Mouse (Mus musculus) gastrocnemius, adult 8-10 months (tissue): ENCODE data around the gene Rassf8. TPM values are rescaled to one million over a fixed set of nuclear protein-coding genes. Genes with fewer than 3 reads are reported as not detected.

Experiments
- DNase-seq, 2 experiments: peaks; one replicate each; pipeline ENCODE4 v3.0.0; 2022; ENCODE audit warnings: low spot score in 2 of 2
- total RNA-seq, 4 experiments: library from RNA; stranded (reverse); gene quantifications; 2 replicates each; pipeline ENCODE4 v1.2.4; 2022

Rassf8 gene
- total RNA-seq, 4 experiments from 2014 or later: 24.1 to 34.3 (median 26.5) TPM

DNA sequence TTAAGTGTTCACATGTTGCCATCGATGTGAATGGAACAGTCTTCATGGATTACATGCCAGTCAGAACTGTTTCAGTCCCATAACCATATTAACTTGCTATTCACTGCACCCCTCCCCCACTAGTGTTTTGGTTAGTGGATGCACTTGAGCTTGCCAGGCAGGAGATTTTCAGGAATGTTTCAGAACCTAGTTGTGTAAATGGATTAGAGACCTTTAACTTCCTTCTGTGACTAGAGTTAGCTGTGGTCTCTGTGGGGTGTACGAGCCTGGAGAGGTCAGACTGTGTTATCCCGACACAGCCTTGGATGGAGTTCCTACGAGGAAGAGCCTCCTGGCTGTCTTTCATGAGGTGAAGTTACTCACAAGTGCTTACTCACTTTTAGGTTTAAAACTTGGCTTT is 29.7 kb downstream of the Rassf8 start:
- DNase-seq: no peak

GRCm38 (mm10) chr6:145779383-145779782 is 32.8 kb downstream of the Rassf8 start:
- no peak for DNase-seq

DNA sequence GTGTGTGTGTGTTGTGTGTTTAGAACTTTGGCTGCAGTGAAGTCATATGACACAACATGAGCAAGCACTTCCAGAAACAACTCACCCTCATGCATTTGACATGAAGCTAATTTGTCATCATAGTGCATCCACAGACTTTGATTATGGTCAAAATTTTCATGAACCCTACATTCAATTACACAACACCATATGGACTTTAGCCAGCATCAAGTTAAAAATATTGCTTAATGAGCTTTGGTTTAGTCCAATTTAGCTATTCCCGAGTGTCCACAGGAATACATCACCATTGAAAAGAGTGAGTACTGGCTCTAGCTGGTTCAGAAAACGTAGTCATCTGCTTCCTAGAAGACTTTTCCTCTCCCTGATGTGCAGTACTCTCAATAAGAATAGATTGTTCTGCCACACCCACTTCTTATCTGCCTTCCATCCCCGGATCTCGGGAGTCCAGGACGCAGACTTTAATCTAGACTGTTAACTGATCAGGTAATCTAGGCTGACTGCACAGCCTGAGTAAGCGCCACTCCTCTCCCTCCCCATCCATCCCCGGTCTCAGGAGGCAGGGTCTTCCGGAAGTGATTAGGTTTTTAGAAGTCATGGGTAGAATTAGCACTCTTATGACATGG is 33.7 kb downstream of the Rassf8 start:
- no peak for DNase-seq

DNA sequence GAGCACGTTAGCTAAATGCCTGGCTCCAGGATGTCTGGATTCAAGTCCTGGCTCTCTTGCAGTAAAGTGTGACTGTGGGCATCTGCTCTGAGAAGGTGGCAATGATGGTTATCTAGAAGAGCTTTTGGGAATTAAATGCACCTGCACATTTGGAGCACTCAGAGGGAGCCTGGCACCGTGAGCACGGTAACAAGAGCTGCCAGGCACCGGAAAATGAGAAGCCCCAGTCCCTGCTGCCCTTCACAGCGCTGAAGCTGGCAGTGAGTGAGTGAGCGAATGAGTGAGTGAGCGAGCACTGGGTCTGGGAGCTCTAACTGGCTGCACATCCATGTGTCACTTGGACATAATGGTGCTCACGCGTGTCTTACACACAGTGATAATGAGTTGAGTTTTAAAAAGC is 34.7 kb downstream of the Rassf8 start:
- DNase-seq: no peak

DNA sequence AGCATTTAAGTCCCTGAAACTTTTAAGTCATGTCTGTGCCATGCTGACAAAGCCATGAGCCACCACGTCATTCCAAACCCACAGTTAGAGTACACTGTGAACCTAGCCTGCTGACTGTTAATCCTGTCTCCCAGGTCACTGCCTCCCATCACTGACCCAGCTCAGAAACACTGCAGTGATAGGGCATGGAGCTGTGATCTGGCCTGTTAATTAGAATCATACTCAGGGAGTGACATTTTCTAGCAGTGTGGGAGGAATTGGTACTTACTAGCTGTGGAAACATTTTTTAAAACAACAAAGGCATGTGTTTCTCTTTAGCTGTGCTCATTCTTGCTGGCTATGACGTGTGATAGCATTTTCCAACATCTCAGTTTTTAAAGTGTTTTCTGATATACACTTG is 35.4 kb downstream of the Rassf8 start:
- DNase-seq: no peak

DNA sequence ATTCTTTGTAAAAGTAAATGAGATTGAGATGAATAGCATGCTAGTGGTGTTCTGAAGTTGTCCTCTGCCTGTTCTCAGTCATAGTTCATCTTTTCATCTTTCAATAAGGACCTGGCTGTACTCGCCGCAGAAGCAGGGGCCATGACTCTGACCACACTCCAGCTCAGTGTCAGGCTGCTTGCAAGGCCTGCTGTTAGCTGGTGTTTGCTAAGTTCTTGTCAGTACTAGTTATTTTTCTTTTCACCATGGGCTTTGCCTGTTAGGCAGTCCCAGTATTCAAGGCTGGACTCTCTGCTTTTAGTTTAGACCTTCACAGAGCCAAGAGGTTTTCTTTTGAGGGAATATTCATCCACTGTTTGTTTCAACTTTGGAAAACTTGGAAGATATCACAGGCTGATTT is 40.8 kb downstream of the Rassf8 start:
- no peak for DNase-seq

DNA sequence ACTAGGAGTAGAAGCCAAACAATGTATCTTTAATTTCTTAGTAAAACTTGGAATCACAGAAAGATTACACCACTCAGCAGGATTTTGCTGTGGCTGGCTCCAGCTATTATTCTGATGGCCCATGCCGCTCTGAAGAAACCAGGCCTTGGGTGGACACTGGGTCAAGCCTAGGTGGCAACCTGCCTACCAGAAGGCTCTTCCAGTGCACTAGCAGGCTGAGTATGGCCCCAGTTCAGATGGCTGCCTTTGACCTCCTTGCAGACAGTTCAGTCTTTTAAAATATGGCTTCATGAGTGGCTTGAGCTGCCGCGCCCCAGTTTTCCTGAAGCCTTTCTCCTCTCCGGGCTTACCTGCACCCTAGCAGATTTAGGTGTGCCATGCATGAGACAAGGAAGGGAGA is 43.2 kb downstream of the Rassf8 start:
- DNase-seq: no peak

GRCm38 (mm10) chr6:145792373-145792772 is 45.8 kb downstream of the Rassf8 start:
- no peak for DNase-seq

GRCm38 (mm10) chr6:145793109-145793593 is 46.6 kb downstream of the Rassf8 start:
- DNase-seq: peak in 1 of 2 experiments; percentile 37

- no peak for DNase-seq
These were observed 48.1 kb downstream of the Rassf8 start for GRCm38 (mm10) chr6:145794671-145795070.

DNA sequence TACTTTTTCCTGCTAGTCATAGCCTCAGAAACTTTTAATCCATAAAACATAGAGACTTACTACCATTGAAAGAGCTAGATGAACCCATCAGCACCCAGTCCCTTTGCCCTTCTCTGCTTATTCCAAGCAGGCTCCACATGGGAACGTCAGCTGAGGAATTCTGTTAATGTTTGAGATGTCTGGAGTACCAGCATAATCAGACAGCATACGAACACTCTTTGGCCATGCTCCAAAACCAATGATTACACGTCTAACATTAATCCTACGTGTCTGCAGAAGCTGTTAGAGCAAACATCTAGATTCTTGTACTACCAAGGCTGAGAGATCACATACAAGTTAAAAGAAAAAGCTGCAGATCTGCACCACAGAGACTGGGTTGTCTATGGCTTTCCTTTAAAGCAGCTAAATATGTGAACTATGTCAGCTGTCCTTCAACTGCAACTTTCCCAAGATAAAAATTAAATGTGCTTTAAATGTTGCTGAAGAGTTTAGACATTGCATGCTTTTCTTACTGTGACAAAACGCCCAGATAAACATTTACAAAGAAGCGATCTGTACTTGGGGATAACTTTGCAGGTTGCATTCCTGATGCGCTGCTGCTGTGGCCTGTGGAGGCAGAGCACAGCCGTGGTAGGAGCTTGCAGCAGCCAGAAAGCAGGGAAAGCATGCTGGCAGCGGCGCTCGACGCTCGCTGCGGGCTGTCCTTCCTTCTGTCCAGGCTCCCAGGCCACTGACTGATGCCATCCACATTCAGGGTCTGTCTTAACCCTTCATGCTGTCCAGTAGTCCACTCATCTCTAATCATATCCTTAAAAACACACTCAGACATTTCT is 49.9 kb downstream of the Rassf8 start:
- no peak for DNase-seq

DNA sequence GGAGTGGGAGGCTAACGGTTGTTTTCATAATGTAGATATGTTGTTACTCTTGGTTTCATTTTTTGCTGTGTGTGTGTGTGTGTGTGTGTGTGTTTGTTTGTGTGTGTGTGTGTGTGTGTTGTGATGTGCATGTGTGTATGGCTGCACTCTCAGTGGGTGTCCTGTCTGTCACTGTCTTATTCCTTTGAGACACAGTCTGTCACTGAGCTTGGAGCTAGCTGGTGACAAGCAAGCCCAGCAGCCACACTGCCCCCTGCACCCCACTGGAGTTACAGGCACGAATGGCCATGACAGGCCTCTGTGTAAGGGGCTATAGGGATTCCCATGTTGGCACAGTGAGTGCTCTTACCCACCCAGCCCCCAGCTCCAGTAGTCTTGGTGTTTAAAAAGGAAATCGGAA is 51.1 kb downstream of the Rassf8 start:
- DNase-seq: no peak

DNA sequence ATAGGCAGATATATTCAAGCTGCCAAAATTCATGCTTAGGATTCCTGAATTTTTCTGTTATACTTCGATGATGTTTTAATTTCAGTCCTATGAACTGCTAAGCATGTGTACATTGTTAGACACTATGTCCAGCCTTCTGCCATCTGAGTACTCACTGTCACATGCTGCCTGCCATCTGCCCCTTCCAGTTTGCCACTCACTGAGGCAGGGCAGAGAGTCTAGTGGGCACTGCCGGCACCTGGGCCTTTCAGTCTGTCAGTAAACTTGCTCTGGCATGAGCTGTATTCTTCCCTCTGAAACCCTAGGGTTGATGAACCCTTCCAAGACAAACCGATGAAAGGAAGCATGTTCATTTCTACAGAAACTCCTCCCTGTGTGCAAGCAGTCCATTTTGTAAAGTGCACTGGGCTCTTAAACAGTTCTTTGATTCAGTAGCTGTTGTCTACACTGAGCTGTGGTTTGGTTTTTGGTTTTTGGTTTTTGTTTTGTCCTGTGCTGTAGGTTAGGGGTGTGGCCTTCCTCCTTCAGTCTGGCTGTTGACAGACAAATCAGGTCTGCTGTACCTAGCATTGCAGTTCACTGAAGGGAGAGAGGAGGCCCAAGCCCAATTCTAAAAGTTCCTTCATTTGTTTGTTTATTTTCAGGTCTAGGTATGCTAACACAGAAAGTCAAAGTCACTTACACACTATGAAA is 55.4 kb downstream of the Rassf8 start:
- no peak for DNase-seq

- no peak for DNase-seq
These were observed 56.3 kb downstream of the Rassf8 start for GRCm38 (mm10) chr6:145802881-145803280.

GRCm38 (mm10) chr6:145804276-145804675 is 57.7 kb downstream of the Rassf8 start:
- DNase-seq: no peak

GRCm38 (mm10) chr6:145806784-145807183 is 60.2 kb downstream of the Rassf8 start:
- DNase-seq: no peak

- DNase-seq: no peak
These were observed 61.4 kb downstream of the Rassf8 start for GRCm38 (mm10) chr6:145807929-145808328.

GRCm38 (mm10) chr6:145809566-145809965 is 63.0 kb downstream of the Rassf8 start:
- no peak for DNase-seq

DNA sequence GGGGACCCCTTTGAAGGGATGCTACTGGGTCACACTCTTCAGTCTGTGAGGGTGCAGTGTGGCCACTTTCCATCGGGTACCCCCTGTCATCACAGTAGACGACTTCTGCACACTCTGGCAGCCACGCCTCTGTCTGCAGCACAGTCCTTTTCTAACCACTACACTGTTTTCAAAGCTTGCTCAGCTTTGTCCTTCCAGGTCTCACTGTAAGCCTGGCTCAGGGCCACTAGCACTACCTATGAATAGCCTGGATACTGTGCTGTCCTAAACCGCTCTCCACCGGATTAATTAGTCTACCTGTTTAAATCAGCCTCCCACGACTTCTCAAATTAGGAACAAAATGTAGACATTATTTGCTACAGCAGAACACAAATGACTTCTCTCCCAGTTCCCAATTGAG is 63.5 kb downstream of the Rassf8 start:
- DNase-seq: no peak

DNA sequence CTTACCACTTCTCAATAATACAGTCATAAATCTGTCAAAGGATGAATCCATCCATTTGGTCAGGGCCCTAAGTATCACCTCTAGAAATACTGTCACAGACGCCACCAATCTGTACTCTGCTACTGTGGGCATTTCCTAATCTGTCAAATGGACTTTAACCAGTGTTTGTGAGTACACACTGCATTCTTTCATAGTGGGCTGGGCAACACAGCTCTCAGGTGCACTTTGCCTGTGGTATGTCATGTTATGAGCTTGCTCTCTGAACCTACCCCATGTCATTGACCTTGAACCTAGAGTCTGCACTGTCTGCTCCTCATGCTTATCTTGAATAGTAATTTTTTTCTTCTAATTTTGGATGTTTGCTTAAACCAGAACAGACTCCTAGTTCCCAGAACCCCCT is 64.6 kb downstream of the Rassf8 start:
- DNase-seq: no peak

- DNase-seq: no peak
These were observed 68.7 kb downstream of the Rassf8 start for GRCm38 (mm10) chr6:145815200-145815599.

GRCm38 (mm10) chr6:145819151-145819550 is 72.6 kb downstream of the Rassf8 start:
- DNase-seq: no peak
